Mouse (Mus musculus) lung, adult 2 months (tissue): Measurements from ENCODE around the gene Snf8.

Experiments used
- CTCF ChIP-seq: fragments of 200-500 bp; IDR thresholded peaks from 2 replicates; pipeline ENCODE4 v1.5.1; 2011; ENCODE audit warnings: mild to moderate bottlenecking, low read length, control low read depth; ENCODE audit not compliant: insufficient read depth
- POLR2A ChIP-seq: fragments of 200-500 bp; IDR thresholded peaks from 2 replicates; pipeline ENCODE4 v1.6.1; 2011; ENCODE audit warnings: low read depth, mild to moderate bottlenecking, control low read depth, low read length, borderline replicate concordance; ENCODE audit errors: extremely low read depth

DNA sequence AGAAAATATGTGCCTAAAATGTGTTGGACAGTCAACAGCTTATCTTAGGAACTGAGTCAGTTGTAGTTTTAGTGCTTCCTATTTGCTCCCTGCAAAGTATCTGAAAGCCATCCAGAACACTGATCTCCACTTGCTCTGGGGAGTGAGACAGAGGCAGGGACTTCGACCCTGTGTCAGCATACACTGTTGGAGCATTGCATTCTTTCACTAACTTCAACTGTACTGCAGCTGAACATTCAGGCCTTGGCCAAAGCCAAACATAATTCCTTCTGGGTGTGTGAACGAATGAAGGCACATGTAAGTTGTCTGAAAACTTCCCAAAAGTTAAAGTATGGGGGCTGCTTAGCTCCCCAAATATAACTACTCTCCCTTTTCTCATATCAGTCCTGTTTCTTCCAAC lies 12.1 kb downstream of the Snf8 start:
- TF ChIP-seq CTCF: no peak
- TF ChIP-seq POLR2A: no peak
